Mouse (Mus musculus) kidney, adult 2 months (tissue): ENCODE measurements around the gene Cebpg.

ENCODE experiments used
- CTCF ChIP-seq: fragments of 200-500 bp; conservative IDR thresholded peaks from 2 replicates; pipeline ENCODE4 v1.5.1; 2011; ENCODE audit warnings: low read depth, mild to moderate bottlenecking, control low read depth, low read length, moderate library complexity, mixed read lengths; ENCODE audit not compliant: insufficient read depth, insufficient read length
- POLR2A ChIP-seq: fragments of 200-500 bp; IDR thresholded peaks from one replicate; pipeline ENCODE4 v1.6.1; 2011; ENCODE audit warnings: low read depth, low read length, control low read depth

GRCm38 (mm10) chr7:35081406-35082104 lies 25.2 kb upstream of the Cebpg start:
- no peak for TF ChIP-seq CTCF
- no peak for TF ChIP-seq POLR2A
